In the genomic region with DNA sequence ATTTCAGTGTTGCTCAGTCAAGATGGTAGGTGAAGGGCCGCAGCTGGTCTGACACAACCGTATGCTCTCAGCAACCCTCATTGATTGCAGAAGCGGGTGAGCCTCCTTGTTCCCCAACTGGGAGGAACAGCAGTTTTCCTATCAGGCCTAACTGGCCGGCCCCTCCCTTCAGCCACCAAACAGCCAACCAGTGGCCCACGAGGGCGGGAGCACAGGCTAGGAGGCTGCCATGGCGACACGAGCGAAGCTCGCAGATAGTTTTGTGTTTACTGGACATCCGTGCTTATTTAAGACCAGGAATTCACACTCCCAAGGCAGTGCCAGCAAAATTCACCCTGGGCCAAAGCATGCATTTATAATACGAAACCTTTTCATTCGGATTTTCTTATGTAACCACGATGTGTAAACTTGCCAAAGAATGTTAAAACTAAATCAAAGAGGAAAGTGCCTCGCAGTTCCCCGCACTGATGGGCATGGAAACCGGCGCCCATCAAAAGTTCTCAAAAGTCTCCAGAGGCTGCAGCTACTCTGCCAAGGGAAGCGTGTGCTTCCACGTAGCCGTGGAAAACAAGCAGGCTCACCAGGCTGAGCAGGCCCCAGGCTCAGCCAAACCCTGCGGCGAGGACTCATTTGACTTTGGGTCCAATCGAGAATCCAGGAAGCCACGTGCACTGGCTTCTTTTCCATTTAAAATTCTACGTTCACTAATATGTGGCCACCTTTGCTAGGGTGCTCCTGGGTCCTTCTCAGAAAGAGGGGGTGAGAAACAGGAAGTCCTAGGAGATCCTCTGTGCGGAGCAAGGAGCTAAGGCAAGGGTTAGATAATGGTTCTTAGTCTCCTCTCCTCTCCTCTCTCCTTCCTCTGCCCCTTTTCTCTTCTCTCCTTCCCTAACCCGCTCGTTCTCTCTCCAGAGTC, we compare ENCODE assay signal across 9 mouse cellular contexts. TPM values are rescaled to one million over a fixed set of nuclear protein-coding genes. Genes with fewer than 3 reads are reported as not detected.
DNase-seq lines count a peak whose midpoint lies in the region; ATAC-seq and TF ChIP-seq lines count a peak whose summit lies in the region.
"Had no signal": no experiment of that assay in that cellular context is flagged by ENCODE, and none has a peak within 500 bp of the region (broad histone marks: within the 10 kb centered on the region; RNA-seq: fewer than 3 reads in every experiment).

No protein-coding gene starts in this region.

- H3K9me3 ChIP-seq in heart, embryonic 13.5 days = no peaks in the 10 kb centered on the region
- H3K9me3 ChIP-seq in kidney, postnatal 0 days (replicated peaks; ENCODE audit: low read length) = no peaks in the 10 kb centered on the region
- no peaks in the 10 kb centered on the region for H3K9me3 ChIP-seq in midbrain, postnatal 0 days (ENCODE audit: low read length)

- peak overlapping the region; percentile 75 for H3K4me2 ChIP-seq in heart, embryonic 13.5 days
- H3K4me2 ChIP-seq in kidney, postnatal 0 days (ENCODE audit: low read length) = peak overlapping the region; percentile 66
- H3K4me2 ChIP-seq in midbrain, postnatal 0 days (ENCODE audit: low read depth, low read length, poor library complexity, severe bottlenecking) = peak overlapping the region; percentile 62

- H3K27ac ChIP-seq in heart, embryonic 13.5 days (replicated peaks) = no peak overlapping the region
- no peak overlapping the region for H3K27ac ChIP-seq in kidney, postnatal 0 days
- 0 out of 2 replicates have a peak overlapping the region, but pooled peaks have one; percentile 38 for H3K27ac ChIP-seq in midbrain, postnatal 0 days (ENCODE audit: low read depth, low read length)

- peak; percentile 71 for DNase-seq in c-Kit-positive CD71-positive TER-119-negative erythroid progenitor cells, embryonic 14.5 days (ENCODE audit: low read depth)
- DNase-seq in fibroblast of lung, adult 2 months (ENCODE audit: low read depth) = peak; percentile 73
- DNase-seq in kidney, postnatal 0 days (ENCODE audit: low spot score) = peak; percentile 96
- DNase-seq in liver = peak; percentile 84
- peak; percentile 88 for DNase-seq in midbrain, postnatal 0 days (ENCODE audit: low spot score)
- peak; percentile 18 to 62 for DNase-seq in spleen, postnatal 10 days (ENCODE audit: low spot score in 2 of 2)

- H3K9ac ChIP-seq in heart, embryonic 13.5 days = peak overlapping the region; percentile 64
- H3K9ac ChIP-seq in kidney, postnatal 0 days (ENCODE audit: low read depth, low read length) = peak overlapping the region; percentile 23; the same call in 1 of the 2 replicates
- no peak overlapping the region for H3K9ac ChIP-seq in midbrain, postnatal 0 days (replicated peaks; ENCODE audit: low read length, poor library complexity, severe bottlenecking)

- WGBS in heart, embryonic 13.5 days = 10% methylated on average over 29 of the region's 29 CpGs
- WGBS in kidney, postnatal 0 days = 14% methylated on average over 29 of the region's 29 CpGs
- WGBS in midbrain, postnatal 0 days = 8% methylated on average over 29 of the region's 29 CpGs

- H3K27me3 ChIP-seq in heart, embryonic 13.5 days (replicated peaks) = no peaks in the 10 kb centered on the region
- no peaks in the 10 kb centered on the region for H3K27me3 ChIP-seq in kidney, postnatal 0 days (ENCODE audit: insufficient read depth, low read length)
- no peaks in the 10 kb centered on the region for H3K27me3 ChIP-seq in midbrain, postnatal 0 days (ENCODE audit: insufficient read depth, low read length)

- H3K36me3 ChIP-seq in heart, embryonic 13.5 days = no peaks in the 10 kb centered on the region
- no peaks in the 10 kb centered on the region for H3K36me3 ChIP-seq in kidney, postnatal 0 days (ENCODE audit: insufficient read depth, low read length)
- H3K36me3 ChIP-seq in midbrain, postnatal 0 days (ENCODE audit: insufficient read depth, low read length) = no peaks in the 10 kb centered on the region

- peaks cover 14% of the 10 kb centered on the region for H3K4me1 ChIP-seq in heart, embryonic 13.5 days
- H3K4me1 ChIP-seq in kidney, postnatal 0 days (replicated peaks; ENCODE audit: insufficient read depth, low read length) = peaks cover 9% of the 10 kb centered on the region; the same call in 1 of the 2 replicates
- peaks cover 3% of the 10 kb centered on the region; the same call in 1 of the 2 replicates for H3K4me1 ChIP-seq in midbrain, postnatal 0 days (ENCODE audit: insufficient read depth, low read length)

- no peak for TF ChIP-seq CTCF in kidney, postnatal 0 days (IDR thresholded peaks at IDR 0.05; ENCODE audit: low read depth)
- TF ChIP-seq CTCF in midbrain, postnatal 0 days (IDR thresholded peaks at IDR 0.05) = no peak

- H3K4me3 ChIP-seq in heart, embryonic 13.5 days = peak overlapping the region; percentile 55
- H3K4me3 ChIP-seq in kidney, postnatal 0 days (replicated peaks; ENCODE audit: low read depth, low read length) = peak overlapping the region; percentile 27
- H3K4me3 ChIP-seq in midbrain, postnatal 0 days (ENCODE audit: low read depth, low read length) = peak overlapping the region; percentile 34

- peak; percentile 50 for ATAC-seq in CD4-positive, CD25-positive, alpha-beta regulatory T cell, adult 4 months
- ATAC-seq in heart, embryonic 13.5 days (ENCODE audit: extremely low read depth, insufficient number of reproducible peaks, low FRiP score, low TSS enrichment) = peak; percentile 64; the same call in 1 of the 2 replicates
- ATAC-seq in kidney, postnatal 0 days (replicated peaks; ENCODE audit: low FRiP score, low read depth) = peak; percentile 89
- ATAC-seq in midbrain, postnatal 0 days (ENCODE audit: low FRiP score) = peak; percentile 89

RNA-seq across cellular contexts. Expression of gene Ifnk, which starts 51.7 kb away (rescaled TPM):
- under 1 TPM in 1 of 2 experiments, not detected in 1; 0.69 TPM for polyA plus RNA-seq in CD4-positive, CD25-positive, alpha-beta regulatory T cell, adult 4 months (2017; shearing (Covaris generic))
- not detected in 2 replicates for polyA plus RNA-seq in heart, embryonic 13.5 days (2015; fragmentation: Nextera tagmentation; extraction: Ambion mirVana)
- not detected in 2 replicates for polyA plus RNA-seq in kidney, postnatal 0 days (2015; fragmentation: Nextera tagmentation; extraction: Ambion mirVana)
- not detected in 2 replicates for total RNA-seq in midbrain, postnatal 0 days (2014; rRNA removed)
- not detected in 2 replicates for polyA plus RNA-seq in midbrain, postnatal 0 days (2015; fragmentation: Nextera tagmentation; extraction: Ambion mirVana)
- polyA plus RNA-seq: C2C12 had no signal

RNA-seq across cellular contexts. Expression of gene Mob3b, which starts 57.2 kb away (rescaled TPM):
- 1 to 10 TPM; 5.8 to 6.5 TPM for polyA plus RNA-seq in CD4-positive, CD25-positive, alpha-beta regulatory T cell, adult 4 months (2017; shearing (Covaris generic))
- 3.8 and 4.2 TPM in 2 replicates for polyA plus RNA-seq in heart, embryonic 13.5 days (2015; fragmentation: Nextera tagmentation; extraction: Ambion mirVana)
- polyA plus RNA-seq in kidney, postnatal 0 days (2015; fragmentation: Nextera tagmentation; extraction: Ambion mirVana) = 13.1 and 13.7 TPM in 2 replicates
- total RNA-seq in midbrain, postnatal 0 days (2014; rRNA removed) = 0.77 and 1.3 TPM in 2 replicates
- polyA plus RNA-seq in midbrain, postnatal 0 days (2015; fragmentation: Nextera tagmentation; extraction: Ambion mirVana) = 1.6 and 1.8 TPM in 2 replicates

Comparison
In these comparisons a context has a peak if more than half of its experiments do, and no peak if none do; other contexts are left out.
1. DNase-seq: peak in every context shown above with its lines; median percentile 96 in kidney, postnatal 0 days; 88 in midbrain, postnatal 0 days; 84 in liver; 73 in fibroblast of lung, adult 2 months; 71 in c-Kit-positive CD71-positive TER-119-negative erythroid progenitor cells, embryonic 14.5 days; 40 in spleen, postnatal 10 days.